Mouse (Mus musculus): Measurements from ENCODE around the gene Tmcc3.

- TF ChIP-seq CTCF (IDR thresholded peaks at IDR 0.05; ENCODE audit: low read depth, low read length) (no peak), POLR2A (IDR thresholded peaks at IDR 0.05; ENCODE audit: borderline replicate concordance, low read depth, low read length) (no peak)
These were observed 203.4 kb downstream of the Tmcc3 start for GRCm38 (mm10) chr10:94515179-94515545.

All from bone marrow macrophage, adult 2 months (primary cell).